Mouse (Mus musculus): ENCODE measurements at regions not wholly inside any gene's neighbourhood (a gene's known extent, or its start where the extent isn't known, plus 50 kb on each side); places are given as distances from the start of the nearest gene placed in this dataset.

DNA sequence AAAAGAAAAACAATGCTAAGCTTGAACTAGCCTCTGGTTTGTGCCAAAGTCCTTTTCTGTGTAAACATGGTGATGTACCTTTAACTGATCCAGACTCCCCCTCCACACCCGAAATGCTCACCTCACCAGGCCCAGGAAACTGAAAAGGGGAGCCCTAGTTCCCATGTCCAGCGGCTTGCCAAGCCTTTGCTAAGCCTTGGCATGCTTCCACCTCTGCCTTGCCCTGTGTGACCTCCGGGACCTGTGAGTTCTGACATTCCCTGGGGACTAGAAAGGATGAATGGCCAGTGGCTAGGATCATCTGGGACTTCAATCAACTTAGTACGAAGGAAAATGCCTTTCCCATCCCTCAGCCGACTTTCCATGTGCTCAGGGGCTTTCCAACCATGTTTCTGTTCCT is 184.2 kb downstream of the Foxo1 start:
- TF ChIP-seq POLR2A (IDR thresholded peaks at IDR 0.05; ENCODE audit: borderline replicate concordance, extremely low read depth, insufficient read depth, insufficient read length, poor library complexity, severe bottlenecking) (no peak), CTCF (IDR thresholded peaks at IDR 0.05; ENCODE audit: borderline replicate concordance, extremely low read depth, insufficient read depth, insufficient read length) (no peak)
